Mouse (Mus musculus): ENCODE measurements around the gene Pgs1. TPM values are rescaled to one million over a fixed set of nuclear protein-coding genes. Genes with fewer than 3 reads are reported as not detected.
A peak's percentile ranks its signal among the peaks of the same experiment; 100 is the strongest.

The Pgs1 gene
- polyA plus RNA-seq, 1 experiment from 2014 or later, result 40.8 TPM

- peaks cover 15% of the 10 kb centered on the region; the same call in 1 of the 2 replicates for H3K4me1 ChIP-seq (ENCODE audit: insufficient read depth)
Observed at GRCm38 (mm10) chr11:117954819-117955218, 31.3 kb upstream of the Pgs1 start.

DNA sequence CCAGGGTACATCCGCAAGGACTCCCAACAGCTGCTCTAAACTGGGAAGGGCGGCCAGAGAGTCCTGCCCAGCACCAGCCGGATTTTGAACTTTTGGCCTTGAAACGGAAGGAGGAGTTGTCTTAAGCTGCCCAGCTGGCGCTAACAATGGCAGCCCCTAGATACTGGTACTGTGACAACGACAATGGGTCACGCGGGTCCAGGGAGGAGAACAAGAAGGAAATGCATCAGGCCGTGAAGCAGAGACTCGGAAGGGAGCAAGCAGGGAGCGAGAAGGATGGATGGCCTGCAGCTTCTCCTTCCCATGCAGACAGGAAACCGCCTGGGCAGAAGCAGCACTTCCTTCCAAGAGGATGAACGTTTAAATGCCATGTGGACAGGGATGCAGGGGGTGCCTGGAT, 30.5 kb upstream of the Pgs1 start:
- Histone ChIP-seq H3K27me3 (ENCODE audit: insufficient read depth, low read length) (no peaks in the 10 kb centered on the region), H3K27ac (ENCODE audit: low read depth) (0 out of 2 replicates have a peak overlapping the region, but pooled peaks have one; percentile 26), H3K4me1 (ENCODE audit: insufficient read depth) (peaks cover 11% of the 10 kb centered on the region; the same call in 1 of the 2 replicates), H3K9ac (no peak overlapping the region), H3K4me2 (no peak overlapping the region), H3K36me3 (ENCODE audit: insufficient read depth) (no peaks in the 10 kb centered on the region), H3K4me3 (ENCODE audit: low read depth, low read length) (no peak overlapping the region), H3K9me3 (ENCODE audit: low read depth, low read length) (no peaks in the 10 kb centered on the region)
- 45% methylated on average over 13 of the region's 13 CpGs for WGBS
- ATAC-seq (ENCODE audit: insufficient read depth) (no peak; the same call in 1 of the 2 replicates), DNase-seq (peak; percentile 57)
- TF ChIP-seq CTCF (IDR thresholded peaks at IDR 0.05; ENCODE audit: low read depth), result no peak

More at GRCm38 (mm10) chr11:117954819-117955218, 31.3 kb upstream of the Pgs1 start:
- ATAC-seq (ENCODE audit: insufficient read depth) (no peak), DNase-seq (no peak)
- Histone ChIP-seq H3K4me3 (ENCODE audit: low read depth, low read length) (no peak overlapping the region), H3K27me3 (ENCODE audit: insufficient read depth, low read length) (no peaks in the 10 kb centered on the region), H3K4me2 (no peak overlapping the region), H3K27ac (ENCODE audit: low read depth) (no peak overlapping the region), H3K9me3 (ENCODE audit: low read depth, low read length) (no peaks in the 10 kb centered on the region), H3K9ac (no peak overlapping the region), H3K36me3 (ENCODE audit: insufficient read depth) (no peaks in the 10 kb centered on the region)
- no peak for TF ChIP-seq CTCF (IDR thresholded peaks at IDR 0.05; ENCODE audit: low read depth)
- WGBS, result 65% methylated on average over 9 of the region's 9 CpGs

DNA sequence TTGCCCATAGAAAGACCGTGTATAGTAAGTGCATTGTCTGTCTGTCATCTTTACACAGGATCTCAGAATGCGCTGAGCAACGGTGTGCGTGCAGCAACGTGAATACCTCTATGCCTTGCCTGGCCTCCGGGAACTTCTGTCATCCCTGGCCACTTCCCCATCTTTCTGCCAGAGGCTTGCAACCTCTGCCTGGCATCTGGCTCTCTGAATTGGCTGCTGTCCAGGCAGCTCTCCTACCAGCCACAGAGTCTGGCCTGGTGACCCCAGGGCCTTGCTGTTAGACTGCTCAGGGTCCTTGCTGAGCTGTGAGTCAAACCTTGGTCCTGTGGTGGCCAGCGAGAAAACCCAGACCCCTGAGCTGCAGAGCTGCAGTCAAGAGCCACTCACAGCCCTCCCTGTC, 27.9 kb upstream of the Pgs1 start:
- 60% methylated on average over 7 of the region's 7 CpGs for WGBS
- H3K9me3 ChIP-seq (ENCODE audit: low read depth, low read length), result no peaks in the 10 kb centered on the region
- no peak for ATAC-seq (ENCODE audit: insufficient read depth)
- no peaks in the 10 kb centered on the region for H3K27me3 ChIP-seq (ENCODE audit: insufficient read depth, low read length)
- DNase-seq, result no peak
- H3K4me2 ChIP-seq, result no peak overlapping the region
- no peaks in the 10 kb centered on the region for H3K36me3 ChIP-seq (ENCODE audit: insufficient read depth)
- TF ChIP-seq CTCF (IDR thresholded peaks at IDR 0.05; ENCODE audit: low read depth), result no peak
- H3K27ac ChIP-seq (ENCODE audit: low read depth), result no peak overlapping the region
- no peak overlapping the region for H3K4me3 ChIP-seq (ENCODE audit: low read depth, low read length)
- no peak overlapping the region; the same call in 1 of the 2 replicates for H3K9ac ChIP-seq
- peaks cover 26% of the 10 kb centered on the region; the same call in 1 of the 2 replicates for H3K4me1 ChIP-seq (ENCODE audit: insufficient read depth)

DNA sequence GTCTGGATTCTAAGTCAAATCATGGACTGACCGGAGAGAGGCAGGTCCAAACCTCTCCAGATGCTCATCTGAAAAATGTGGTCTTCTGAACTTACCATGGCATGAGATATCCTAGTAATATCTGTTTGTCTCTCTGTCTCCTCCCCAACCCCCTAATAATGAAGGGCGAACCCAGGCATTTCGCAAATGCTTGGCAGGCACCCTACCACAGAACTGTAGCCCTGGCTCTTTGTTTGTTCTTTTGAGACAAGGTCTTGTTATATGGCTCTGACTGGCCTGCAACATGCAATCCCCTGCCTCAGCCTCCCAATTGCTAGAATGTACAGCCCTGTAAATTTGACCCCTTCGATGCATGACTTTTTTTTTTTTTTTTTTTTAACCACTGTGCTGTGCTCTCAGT, 26.9 kb upstream of the Pgs1 start:
- no peak for ATAC-seq (ENCODE audit: insufficient read depth)
- H3K4me3 ChIP-seq (ENCODE audit: low read depth, low read length), result no peak overlapping the region
- no peak overlapping the region for H3K9ac ChIP-seq
- TF ChIP-seq CTCF (IDR thresholded peaks at IDR 0.05; ENCODE audit: low read depth), result no peak
- no peaks in the 10 kb centered on the region for H3K36me3 ChIP-seq (ENCODE audit: insufficient read depth)
- H3K27ac ChIP-seq (ENCODE audit: low read depth), result no peak overlapping the region
- peaks cover 32% of the 10 kb centered on the region; the same call in 1 of the 2 replicates for H3K4me1 ChIP-seq (ENCODE audit: insufficient read depth)
- no peak for DNase-seq
- no peak overlapping the region for H3K4me2 ChIP-seq
- H3K27me3 ChIP-seq (ENCODE audit: insufficient read depth, low read length), result no peaks in the 10 kb centered on the region
- H3K9me3 ChIP-seq (ENCODE audit: low read depth, low read length), result no peaks in the 10 kb centered on the region
- WGBS, result 88% methylated on average over 4 of the region's 4 CpGs

- WGBS, result 47% methylated on average over 17 of the region's 17 CpGs
- no peak for TF ChIP-seq CTCF (IDR thresholded peaks at IDR 0.05; ENCODE audit: low read depth)
- no peak overlapping the region; the same call in 1 of the 2 replicates for H3K9ac ChIP-seq
- H3K36me3 ChIP-seq (ENCODE audit: insufficient read depth), result no peaks in the 10 kb centered on the region
- no peak overlapping the region for H3K4me3 ChIP-seq (ENCODE audit: low read depth, low read length)
- H3K9me3 ChIP-seq (ENCODE audit: low read depth, low read length), result no peaks in the 10 kb centered on the region
- H3K4me1 ChIP-seq (ENCODE audit: insufficient read depth), result peaks cover 39% of the 10 kb centered on the region; the same call in 1 of the 2 replicates
- H3K27me3 ChIP-seq (ENCODE audit: insufficient read depth, low read length), result no peaks in the 10 kb centered on the region
- DNase-seq (no peak), ATAC-seq (ENCODE audit: insufficient read depth) (no peak)
- H3K27ac ChIP-seq (ENCODE audit: low read depth), result no peak overlapping the region
- H3K4me2 ChIP-seq, result 0 out of 2 replicates have a peak overlapping the region, but pooled peaks have one; percentile 3
Observed at GRCm38 (mm10) chr11:117959741-117960381, 26.2 kb upstream of the Pgs1 start.

DNA sequence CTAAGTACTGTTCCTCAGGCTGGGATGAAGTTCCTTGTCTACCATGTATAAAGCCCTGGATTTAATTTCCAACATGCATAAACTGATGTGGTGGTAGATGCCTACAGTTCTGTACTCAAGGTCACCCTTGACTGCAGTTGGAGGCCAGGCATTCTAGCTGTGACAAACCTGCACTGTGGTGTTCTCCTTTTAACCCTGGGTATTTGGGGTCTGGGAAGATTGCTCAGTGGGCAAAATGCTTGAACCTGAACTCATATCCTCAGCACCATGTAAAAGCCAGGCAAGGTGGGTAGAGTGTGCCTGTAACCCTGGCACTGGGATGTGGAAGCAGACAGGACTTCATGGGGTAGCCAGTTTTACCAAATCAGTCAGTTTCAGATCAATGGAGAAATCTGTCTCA, 25.5 kb upstream of the Pgs1 start:
- TF ChIP-seq CTCF (IDR thresholded peaks at IDR 0.05; ENCODE audit: low read depth), result no peak
- H3K4me3 ChIP-seq (ENCODE audit: low read depth, low read length), result no peak overlapping the region
- H3K4me1 ChIP-seq (ENCODE audit: insufficient read depth), result peaks cover 42% of the 10 kb centered on the region; the same call in 1 of the 2 replicates
- peaks cover 3% of the 10 kb centered on the region for H3K36me3 ChIP-seq (ENCODE audit: insufficient read depth)
- no peak overlapping the region for H3K4me2 ChIP-seq
- no peaks in the 10 kb centered on the region for H3K9me3 ChIP-seq (ENCODE audit: low read depth, low read length)
- ATAC-seq (ENCODE audit: insufficient read depth), result no peak
- no peak for DNase-seq
- no peak overlapping the region for H3K27ac ChIP-seq (ENCODE audit: low read depth)
- H3K9ac ChIP-seq, result no peak overlapping the region
- no peaks in the 10 kb centered on the region for H3K27me3 ChIP-seq (ENCODE audit: insufficient read depth, low read length)

GRCm38 (mm10) chr11:117962228-117963067, 23.6 kb upstream of the Pgs1 start:
- peak; percentile 87 for ATAC-seq (ENCODE audit: insufficient read depth)
- H3K4me3 ChIP-seq (ENCODE audit: low read depth, low read length), result no peak overlapping the region
- TF ChIP-seq CTCF (IDR thresholded peaks at IDR 0.05; ENCODE audit: low read depth), result no peak
- H3K4me2 ChIP-seq, result peak overlapping the region; percentile 79
- H3K9me3 ChIP-seq (ENCODE audit: low read depth, low read length), result no peaks in the 10 kb centered on the region
- H3K27ac ChIP-seq (ENCODE audit: low read depth), result peak overlapping the region; percentile 98
- H3K4me1 ChIP-seq (ENCODE audit: insufficient read depth), result peaks cover 52% of the 10 kb centered on the region; the same call in 1 of the 2 replicates
- 25% methylated on average over 10 of the region's 10 CpGs for WGBS
- DNase-seq, result peak; percentile 92
- no peak overlapping the region; the same call in 1 of the 2 replicates for H3K9ac ChIP-seq
- 0 out of 2 replicates have a peak, but pooled peaks cover 5% of the 10 kb centered on the region for H3K27me3 ChIP-seq (ENCODE audit: insufficient read depth, low read length)
- peaks cover 13% of the 10 kb centered on the region for H3K36me3 ChIP-seq (ENCODE audit: insufficient read depth)
